Mouse (Mus musculus) adrenal gland, adult 18-20 months (tissue): ENCODE data around the gene Tspan10. TPM values are rescaled to one million over a fixed set of nuclear protein-coding genes. Genes with fewer than 3 reads are reported as not detected.
A peak's percentile ranks its signal among the peaks of the same experiment; 100 is the strongest.

Experiments used
- DNase-seq, 2 experiments: peaks; one replicate each; pipeline ENCODE4 v3.0.0; 2021 to 2022; ENCODE audit warnings: low spot score in 2 of 2
- total RNA-seq, 2 experiments: library from RNA; stranded (reverse); gene quantifications; 1 replicate in 1 of 2; 2 replicates in 1 of 2; pipeline ENCODE4 v1.2.3; 2021

Gene Tspan10
- total RNA-seq, 2 experiments from 2014 or later = 4.5 TPM; not detected in 1

DNA sequence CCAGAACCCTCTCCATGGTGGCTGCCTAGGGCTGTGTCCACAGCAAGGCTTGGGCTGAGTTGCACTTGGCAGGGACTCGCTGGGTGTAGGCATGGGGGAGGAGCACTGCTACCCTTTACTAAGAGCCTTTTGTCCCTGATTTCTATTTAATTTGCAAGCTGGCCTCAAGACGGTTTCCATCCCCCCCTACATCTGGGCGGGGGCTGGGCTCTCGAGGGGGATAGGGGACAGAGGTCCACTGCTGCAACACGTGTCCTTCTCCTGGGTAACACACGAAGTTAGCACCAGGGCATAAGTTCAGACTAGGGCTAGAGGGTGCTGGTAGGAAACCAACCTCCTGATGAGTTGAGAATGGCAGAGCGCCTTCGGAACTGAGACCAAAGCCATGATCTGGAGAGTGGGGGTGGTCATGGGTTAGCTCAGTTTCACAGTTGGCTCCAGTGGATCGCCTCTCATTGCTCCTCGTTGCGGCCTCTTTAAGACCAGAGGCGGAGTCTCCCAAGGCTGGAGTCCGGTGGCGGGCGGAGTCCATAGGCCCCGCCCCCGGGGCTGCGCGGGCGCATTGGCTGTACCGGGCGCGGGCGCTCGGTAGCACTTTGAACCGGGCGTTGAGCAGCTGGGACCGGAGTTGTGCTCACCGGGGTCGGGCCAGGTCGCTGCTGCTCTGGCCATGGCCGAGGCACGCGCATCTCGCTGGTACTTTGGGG lies 49.0 kb downstream of the Tspan10 start, which contains the start of gene Slc25a10:
Gene Slc25a10 (plus strand): TSS at position 524 of the 707 bp plus-strand sequence.
- DNase-seq = peak; percentile 88 to 89

DNA sequence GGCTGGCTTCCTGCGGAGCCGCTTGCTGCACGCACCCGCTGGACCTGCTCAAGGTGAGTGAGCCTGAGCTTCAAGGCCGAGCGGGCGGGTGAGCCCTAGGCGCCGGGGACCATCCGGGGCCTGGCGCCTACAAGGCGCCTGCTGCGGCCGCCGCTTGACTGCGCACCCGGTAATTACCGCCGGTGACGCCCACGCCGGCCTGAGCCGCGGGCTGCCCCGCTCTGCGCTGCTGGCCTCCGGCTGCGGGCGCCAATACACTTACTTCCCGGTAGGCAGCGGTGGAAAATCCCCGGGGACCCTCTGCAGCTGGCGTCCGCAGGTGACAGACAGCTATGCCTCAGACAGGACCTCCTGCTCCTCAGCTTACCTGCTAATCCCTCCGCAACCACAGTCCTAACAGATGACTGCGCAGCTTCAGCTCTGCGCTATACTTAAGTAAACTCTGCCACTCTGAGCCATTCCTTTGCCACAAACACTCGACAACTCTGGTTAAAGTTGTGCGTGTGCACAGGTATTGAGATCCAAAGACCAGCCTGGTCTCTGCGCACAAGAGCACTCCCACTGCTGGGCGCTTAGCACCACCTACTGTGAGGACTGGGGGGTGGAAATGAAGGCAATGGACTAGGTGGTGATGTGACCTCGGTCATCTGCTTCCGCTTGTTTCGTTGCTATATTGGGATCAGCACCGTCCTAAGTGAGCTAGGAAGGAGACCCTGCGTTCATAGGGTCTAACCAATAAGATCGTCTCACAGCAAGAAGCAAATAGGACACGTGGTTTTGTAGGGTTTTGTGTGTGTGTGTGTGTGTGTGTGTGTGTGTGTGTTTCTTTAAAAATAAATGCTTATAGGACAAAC lies 49.8 kb downstream of the Tspan10 start:
- DNase-seq = peak in 1 of 2 experiments; percentile 45

DNA sequence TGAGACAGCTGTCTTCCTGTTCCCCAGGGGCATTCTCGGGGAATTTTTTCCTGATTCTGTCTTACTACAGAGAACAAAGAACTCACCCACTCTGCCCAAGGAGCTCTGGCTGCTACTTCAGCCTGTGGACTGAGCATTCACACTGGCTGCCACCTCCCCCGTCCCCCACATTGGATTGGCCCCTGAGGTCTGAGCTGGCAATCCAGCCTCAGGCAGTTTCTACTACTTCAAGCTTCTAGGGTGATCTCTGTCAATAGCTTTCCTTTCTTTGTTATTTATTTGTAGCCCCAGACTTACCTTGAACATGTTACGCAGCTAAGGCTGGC lies 50.4 kb downstream of the Tspan10 start:
- no peak for DNase-seq

- DNase-seq = no peak
These were observed 50.9 kb downstream of the Tspan10 start for GRCm38 (mm10) chr11:120493351-120493750.

GRCm38 (mm10) chr11:120493911-120494310 lies 51.5 kb downstream of the Tspan10 start:
- no peak for DNase-seq

Other genes with a start within 250 kb of the Tspan10 start
- 1 to 10 TPM; 7.8 to 8.9 TPM for gene Bahcc1, start 209.7 kb upstream of the Tspan10 start, total RNA-seq
- 1,000 to 10,000 TPM in 1 of 2 experiments, 100 to 1,000 TPM in 1; 972 to 2,157 TPM for gene Actg1, start 94.1 kb upstream of the Tspan10 start, total RNA-seq
- gene Fscn2, start 81.1 kb upstream of the Tspan10 start, total RNA-seq = under 1 TPM in 1 of 2 experiments, not detected in 1; 0.33 TPM
- 10 to 100 TPM; 15.1 to 19.7 TPM for gene Faap100, start 63.9 kb upstream of the Tspan10 start, total RNA-seq
- 10 to 100 TPM; 85.2 to 95.8 TPM for gene Nploc4, start 4.9 kb upstream of the Tspan10 start, total RNA-seq
- under 1 TPM in 1 of 2 experiments, not detected in 1; 0.27 TPM for gene Pde6g, start 10.9 kb downstream of the Tspan10 start, total RNA-seq
- 10 to 100 TPM; 19.8 to 30.4 TPM for gene Oxld1, start 15.4 kb downstream of the Tspan10 start, total RNA-seq
- gene Ccdc137, start 15.5 kb downstream of the Tspan10 start, total RNA-seq = 10 to 100 TPM; 36.0 to 37.3 TPM
- gene Arl16, start 25.0 kb downstream of the Tspan10 start, total RNA-seq = 10 to 100 TPM; 21.5 to 22.3 TPM
- gene Mrpl12, start 42.0 kb downstream of the Tspan10 start, total RNA-seq = 100 to 1,000 TPM; 104 to 140 TPM
- 100 to 1,000 TPM in 1 of 2 experiments, 10 to 100 TPM in 1; 97.2 to 106 TPM for gene Slc25a10, start 49.2 kb downstream of the Tspan10 start, total RNA-seq
- gene Gcgr, start 88.1 kb downstream of the Tspan10 start, total RNA-seq = 1 to 10 TPM in 1 of 2 experiments, under 1 TPM in 1; 0.96 to 3.0 TPM
- gene Mcrip1, start 107.1 kb downstream of the Tspan10 start, total RNA-seq = 10 to 100 TPM; 46.6 to 57.8 TPM
- 1 to 10 TPM in 1 of 2 experiments, under 1 TPM in 1; 0.42 to 1.1 TPM for gene Ppp1r27, start 108.5 kb downstream of the Tspan10 start, total RNA-seq
- 100 to 1,000 TPM; 440 to 468 TPM for gene P4hb, start 130.6 kb downstream of the Tspan10 start, total RNA-seq
- 100 to 1,000 TPM; 326 to 340 TPM for gene Arhgdia, start 139.0 kb downstream of the Tspan10 start, total RNA-seq
- gene Alyref, start 155.7 kb downstream of the Tspan10 start, total RNA-seq = 10 to 100 TPM; 80.7 to 92.4 TPM
- 10 to 100 TPM; 75.5 to 95.4 TPM for gene Anapc11, start 155.8 kb downstream of the Tspan10 start, total RNA-seq
- 1 to 10 TPM in 1 of 2 experiments, not detected in 1; 1.2 TPM for gene Npb, start 165.8 kb downstream of the Tspan10 start, total RNA-seq
- gene Pcyt2, start 175.3 kb downstream of the Tspan10 start, total RNA-seq = 100 to 1,000 TPM; 300 to 301 TPM
- 10 to 100 TPM; 34.3 to 70.6 TPM for gene Sirt7, start 182.6 kb downstream of the Tspan10 start, total RNA-seq
- 10 to 100 TPM; 56.3 to 69.3 TPM for gene Mafg, start 191.0 kb downstream of the Tspan10 start, total RNA-seq
- 1 to 10 TPM; 1.4 to 2.1 TPM for gene Pycr1, start 201.1 kb downstream of the Tspan10 start, total RNA-seq
- gene Myadml2, start 205.5 kb downstream of the Tspan10 start, total RNA-seq = under 1 TPM in 1 of 2 experiments, not detected in 1; 0.99 TPM
- gene Notum, start 218.5 kb downstream of the Tspan10 start, total RNA-seq = 1 to 10 TPM; 2.8 to 6.6 TPM
- gene Aspscr1, start 230.3 kb downstream of the Tspan10 start, total RNA-seq = 10 to 100 TPM; 62.6 to 77.7 TPM